Mouse (Mus musculus) heart, embryonic 16.5 days (tissue): ENCODE measurements around the gene Uckl1. TPM values are rescaled to one million over a fixed set of nuclear protein-coding genes. Genes with fewer than 3 reads are reported as not detected.

ENCODE experiments used
- ATAC-seq: fragments of 200-750 bp; cut with Nextera tagmentation; replicated peaks from 2 replicates; pipeline ENCODE4 v1.8.0; 2017; ENCODE audit warnings: moderate number of reproducible peaks; ENCODE audit not compliant: insufficient read depth, low FRiP score; ENCODE audit errors: extremely low read depth
- H3K27ac ChIP-seq: fragments of 300-500 bp; sonication (generic); 2 replicates; pipeline ENCODE4 v1.5.1; 2014; ENCODE audit warnings: mild to moderate bottlenecking, low read length, control low read depth, moderate library complexity
- H3K27me3 ChIP-seq: fragments of 300-500 bp; sonication (generic); 2 replicates; pipeline ENCODE4 v1.6.1; 2014; ENCODE audit warnings: low read length, mixed read lengths; ENCODE audit not compliant: control insufficient read depth, insufficient read depth
- H3K36me3 ChIP-seq: fragments of 300-500 bp; sonication (generic); 2 replicates; pipeline ENCODE4 v1.6.1; 2014; ENCODE audit not compliant: control insufficient read depth, insufficient read depth
- H3K4me1 ChIP-seq: fragments of 300-500 bp; sonication (generic); 2 replicates; pipeline ENCODE4 v1.6.1; 2014; ENCODE audit warnings: low read length, mixed read lengths; ENCODE audit not compliant: control insufficient read depth, insufficient read depth
- H3K4me2 ChIP-seq: fragments of 300-500 bp; sonication (generic); 2 replicates; pipeline ENCODE4 v1.6.1; 2014; ENCODE audit warnings: low read depth, mild to moderate bottlenecking, control low read depth, low read length
- H3K4me3 ChIP-seq: fragments of 300-500 bp; sonication (generic); 2 replicates; pipeline ENCODE4 v1.5.1; 2014; ENCODE audit warnings: mild to moderate bottlenecking, control low read depth, low read length
- H3K9ac ChIP-seq: fragments of 300-500 bp; sonication (generic); 2 replicates; pipeline ENCODE4 v1.6.1; 2014; ENCODE audit warnings: low read length, control low read depth
- H3K9me3 ChIP-seq: fragments of 300-500 bp; sonication (generic); replicated peaks from 2 replicates; pipeline ENCODE4 v1.6.1; 2016; ENCODE audit warnings: low read length; ENCODE audit not compliant: control insufficient read depth
- WGBS: fragments of 180-500 bp; shearing (Covaris S2); extraction: QIAGEN DNeasy Blood & Tissue Kit; methylation state at CpG from one replicate; pipeline ENCODE4 v1.1.7; 2014; 5-methylcytosine and 5-hydroxymethylcytosine counted together
- polyA plus RNA-seq: library from polyadenylated mRNA; unstranded; fragments of >200 nt; fragmentation: Nextera tagmentation; extraction: Ambion mirVana; gene quantifications from 2 replicates; pipeline ENCODE4 v1.2.1, GENCODE M21; 2015

Uckl1 gene
- polyA plus RNA-seq, 1 experiment from 2014 or later: 85.8 TPM

- no peaks in the 10 kb centered on the region for H3K9me3 ChIP-seq
- H3K4me3 ChIP-seq: no peak overlapping the region
- peaks cover 32% of the 10 kb centered on the region for H3K36me3 ChIP-seq
- ATAC-seq: no peak
- H3K9ac ChIP-seq: no peak overlapping the region
- WGBS: 93% methylated on average over 5 of the region's 5 CpGs
- peaks cover 4% of the 10 kb centered on the region for H3K4me1 ChIP-seq
- H3K27ac ChIP-seq: no peak overlapping the region
- no peak overlapping the region for H3K4me2 ChIP-seq
- H3K27me3 ChIP-seq: no peaks in the 10 kb centered on the region
Observed at GRCm38 (mm10) chr2:181585506-181585905, 814 bp upstream of the Uckl1 start.

- 84% methylated on average over 3 of the region's 3 CpGs for WGBS
- no peaks in the 10 kb centered on the region for H3K27me3 ChIP-seq
- no peak for ATAC-seq
- no peak overlapping the region for H3K4me2 ChIP-seq
- no peak overlapping the region for H3K9ac ChIP-seq
- no peaks in the 10 kb centered on the region for H3K9me3 ChIP-seq
- H3K4me1 ChIP-seq: peaks cover 19% of the 10 kb centered on the region
- H3K4me3 ChIP-seq: no peak overlapping the region
- no peak overlapping the region for H3K27ac ChIP-seq
- H3K36me3 ChIP-seq: peaks cover 26% of the 10 kb centered on the region
Observed at GRCm38 (mm10) chr2:181583460-181584257, 1.0 kb downstream of the Uckl1 start.

- peaks cover 26% of the 10 kb centered on the region for H3K4me1 ChIP-seq
- H3K9me3 ChIP-seq: no peaks in the 10 kb centered on the region
- no peak overlapping the region for H3K27ac ChIP-seq
- 79% methylated on average over 1 of the region's 1 CpGs for WGBS
- ATAC-seq: no peak
- H3K4me3 ChIP-seq: no peak overlapping the region
- H3K4me2 ChIP-seq: no peak overlapping the region
- H3K36me3 ChIP-seq: peaks cover 23% of the 10 kb centered on the region
- no peaks in the 10 kb centered on the region for H3K27me3 ChIP-seq
- H3K9ac ChIP-seq: no peak overlapping the region
Observed at GRCm38 (mm10) chr2:181582939-181583338, 1.8 kb downstream of the Uckl1 start.

- WGBS: 78% methylated on average over 2 of the region's 2 CpGs
- H3K27ac ChIP-seq: peak overlapping the region; percentile 11; the same call in 1 of the 2 replicates
Observed at GRCm38 (mm10) chr2:181582358-181582757, 2.3 kb downstream of the Uckl1 start.

GRCm38 (mm10) chr2:181581402-181582120 lies 3.1 kb downstream of the Uckl1 start:
- H3K27me3 ChIP-seq: no peaks in the 10 kb centered on the region
- no peaks in the 10 kb centered on the region for H3K9me3 ChIP-seq
- peak overlapping the region; percentile 91 for H3K4me3 ChIP-seq
- peak overlapping the region; percentile 96 for H3K27ac ChIP-seq
- peak overlapping the region; percentile 96 for H3K4me2 ChIP-seq
- peak; percentile 78 for ATAC-seq
- H3K36me3 ChIP-seq: peaks cover 12% of the 10 kb centered on the region
- peak overlapping the region; percentile 88 for H3K9ac ChIP-seq
- under 1% methylated on average over 49 of the region's 49 CpGs for WGBS
- H3K4me1 ChIP-seq: peaks cover 28% of the 10 kb centered on the region

More at GRCm38 (mm10) chr2:181582358-181582757, 2.3 kb downstream of the Uckl1 start:
- no peak for ATAC-seq
- peaks cover 28% of the 10 kb centered on the region for H3K4me1 ChIP-seq
- peaks cover 19% of the 10 kb centered on the region for H3K36me3 ChIP-seq
- H3K27me3 ChIP-seq: no peaks in the 10 kb centered on the region
- H3K4me2 ChIP-seq: peak overlapping the region; percentile 96
- no peak overlapping the region; the same call in 1 of the 2 replicates for H3K4me3 ChIP-seq
- H3K9ac ChIP-seq: no peak overlapping the region
- no peaks in the 10 kb centered on the region for H3K9me3 ChIP-seq

GRCm38 (mm10) chr2:181581016-181581401 lies 3.7 kb downstream of the Uckl1 start:
- Histone ChIP-seq H3K9ac (peak overlapping the region; percentile 88), H3K9me3 (no peaks in the 10 kb centered on the region), H3K4me3 (peak overlapping the region; percentile 91), H3K27ac (peak overlapping the region; percentile 96), H3K4me2 (peak overlapping the region; percentile 96), H3K4me1 (peaks cover 28% of the 10 kb centered on the region), H3K27me3 (no peaks in the 10 kb centered on the region), H3K36me3 (peaks cover 8% of the 10 kb centered on the region)
- 0% methylated on average over 11 of the region's 11 CpGs for WGBS
- peak; percentile 79 for ATAC-seq

- H3K36me3 ChIP-seq: peaks cover 2% of the 10 kb centered on the region; the same call in 1 of the 2 replicates
- H3K27me3 ChIP-seq: no peaks in the 10 kb centered on the region
- ATAC-seq: no peak
- peak overlapping the region; percentile 91 for H3K4me3 ChIP-seq
- H3K4me2 ChIP-seq: peak overlapping the region; percentile 96
- H3K9ac ChIP-seq: peak overlapping the region; percentile 88
- peaks cover 28% of the 10 kb centered on the region for H3K4me1 ChIP-seq
- H3K27ac ChIP-seq: peak overlapping the region; percentile 96
- 74% methylated on average over 5 of the region's 5 CpGs for WGBS
- H3K9me3 ChIP-seq: no peaks in the 10 kb centered on the region
Observed at GRCm38 (mm10) chr2:181580131-181580772, 4.4 kb downstream of the Uckl1 start.

- peaks cover 28% of the 10 kb centered on the region for H3K4me1 ChIP-seq
- H3K9ac ChIP-seq: peak overlapping the region; percentile 45; the same call in 1 of the 2 replicates
- H3K27ac ChIP-seq: no peak overlapping the region
- no peaks in the 10 kb centered on the region for H3K9me3 ChIP-seq
- WGBS: 88% methylated on average over 1 of the region's 1 CpGs
- no peaks in the 10 kb centered on the region for H3K27me3 ChIP-seq
- H3K36me3 ChIP-seq: peaks cover 2% of the 10 kb centered on the region; the same call in 1 of the 2 replicates
- no peak overlapping the region for H3K4me2 ChIP-seq
- no peak for ATAC-seq
- no peak overlapping the region for H3K4me3 ChIP-seq
Observed at GRCm38 (mm10) chr2:181579681-181580080, 5.0 kb downstream of the Uckl1 start.
